Mouse (Mus musculus) G1E (cell line): ENCODE data around the gene Ror2. TPM values are rescaled to one million over a fixed set of nuclear protein-coding genes. Genes with fewer than 3 reads are reported as not detected.
A peak's percentile ranks its signal among the peaks of the same experiment; 100 is the strongest.

Source experiments
- ATAC-seq: 2 replicates; pipeline ENCODE4 v1.8.0; 2016; ENCODE audit warnings: mild to moderate bottlenecking; ENCODE audit not compliant: insufficient number of reproducible peaks, poor library complexity, low FRiP score, severe bottlenecking; ENCODE audit errors: extremely low read depth
- DNase-seq: peaks from one replicate; pipeline ENCODE4 v3.0.0; 2012; ENCODE audit warnings: low spot score
- H3K27me3 ChIP-seq: 2 replicates; pipeline ENCODE4 v1.6.1; 2012; ENCODE audit warnings: mild to moderate bottlenecking, low read length, inconsistent platforms; ENCODE audit not compliant: insufficient read depth
- H3K36me3 ChIP-seq: replicated peaks from 2 replicates; pipeline ENCODE3; 2012; ENCODE audit warnings: mild to moderate bottlenecking, inconsistent platforms
- H3K4me1 ChIP-seq: 2 replicates; pipeline ENCODE4 v1.6.1; 2012; ENCODE audit warnings: low read depth, low read length, inconsistent platforms, mixed read lengths; ENCODE audit not compliant: insufficient read depth
- H3K4me3 ChIP-seq: 2 replicates; pipeline ENCODE4 v1.5.1; 2012; ENCODE audit warnings: low read depth, mild to moderate bottlenecking, inconsistent platforms, low read length, moderate library complexity, mixed read lengths
- H3K9me3 ChIP-seq: replicated peaks from 2 replicates; pipeline ENCODE4 v1.6.1; 2012; ENCODE audit warnings: inconsistent platforms
- CTCF ChIP-seq: IDR thresholded peaks from 2 replicates; pipeline ENCODE4 v1.5.1; 2012; ENCODE audit warnings: low read depth, low read length, inconsistent platforms, mixed read lengths
- GATA1 ChIP-seq: IDR thresholded peaks from 2 replicates; pipeline ENCODE4 v1.6.1; 2012; ENCODE audit warnings: borderline replicate concordance, low read length, inconsistent platforms, mixed read lengths
- GATA2 ChIP-seq: IDR thresholded peaks from 2 replicates; pipeline ENCODE4 v1.6.1; 2012; ENCODE audit warnings: low read depth, low read length, inconsistent platforms, borderline replicate concordance
- POLR2AphosphoS5 ChIP-seq: IDR thresholded peaks from 2 replicates; pipeline ENCODE4 v1.6.1; 2012; ENCODE audit warnings: low read depth, low read length, inconsistent platforms; ENCODE audit not compliant: insufficient replicate concordance
- TAL1 ChIP-seq: conservative IDR thresholded peaks from 2 replicates; pipeline ENCODE4 v1.6.1; 2012; ENCODE audit warnings: low read depth, low read length, inconsistent platforms, mixed read lengths
- polyA plus RNA-seq: library from polyadenylated mRNA; stranded (reverse); fragments of >175 nt; gene quantifications from 2 replicates; pipeline ENCODE4 v1.2.3, GENCODE M21; 2012
- total RNA-seq, 2 experiments: library from RNA; stranded (forward) in 1 of 2; stranded (reverse) in 1 of 2; fragments of 200-1000 nt in 1 of 2; fragments of >200 nt in 1 of 2; fragmentation: Nextera tagmentation in 1 of 2; gene quantifications; 2 replicates each; pipeline ENCODE4 v1.2.3; 2014 to 2017

Gene Ror2
- total and polyA plus RNA-seq, 3 experiments: not detected

- TF ChIP-seq GATA1 (no peak), POLR2AphosphoS5 (no peak), TAL1 (no peak), CTCF (no peak), GATA2 (no peak)
- Histone ChIP-seq H3K36me3 (no peaks in the 10 kb centered on the region), H3K4me1 (no peaks in the 10 kb centered on the region), H3K9me3 (peaks cover 80% of the 10 kb centered on the region), H3K4me3 (no peak overlapping the region), H3K27me3 (no peaks in the 10 kb centered on the region)
- DNase-seq (no peak), ATAC-seq (no peak)
Observed at GRCm38 (mm10) chr13:53122085-53122484, 163.8 kb downstream of the Ror2 start.

DNA sequence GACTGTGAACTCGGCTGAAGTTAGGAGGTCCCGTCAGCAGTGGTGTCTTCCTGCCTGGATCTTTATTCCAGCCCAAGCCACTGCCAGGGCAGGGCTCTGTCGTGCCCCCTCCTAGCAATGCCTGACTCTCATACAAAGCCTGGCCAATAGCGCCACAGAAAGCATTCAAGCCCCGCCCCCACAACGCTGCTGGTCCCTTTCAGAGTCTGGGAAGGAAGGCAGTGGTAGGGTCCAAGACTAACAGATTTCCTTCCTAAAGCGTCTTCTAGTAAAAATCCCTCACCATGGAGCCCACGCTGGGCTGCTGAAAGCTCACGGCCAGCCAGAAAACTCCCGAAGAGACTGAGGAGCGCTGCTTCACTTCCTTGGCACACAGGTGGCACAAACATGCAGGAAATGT lies 165.0 kb downstream of the Ror2 start:
- Histone ChIP-seq H3K4me3 (no peak overlapping the region), H3K27me3 (no peaks in the 10 kb centered on the region), H3K4me1 (no peaks in the 10 kb centered on the region), H3K9me3 (peaks cover 81% of the 10 kb centered on the region), H3K36me3 (no peaks in the 10 kb centered on the region)
- ATAC-seq: no peak
- TF ChIP-seq CTCF: no peak
- no peak for TF ChIP-seq TAL1
- no peak for TF ChIP-seq GATA1
- no peak for TF ChIP-seq GATA2
- TF ChIP-seq POLR2AphosphoS5: no peak
- DNase-seq: no peak

DNA sequence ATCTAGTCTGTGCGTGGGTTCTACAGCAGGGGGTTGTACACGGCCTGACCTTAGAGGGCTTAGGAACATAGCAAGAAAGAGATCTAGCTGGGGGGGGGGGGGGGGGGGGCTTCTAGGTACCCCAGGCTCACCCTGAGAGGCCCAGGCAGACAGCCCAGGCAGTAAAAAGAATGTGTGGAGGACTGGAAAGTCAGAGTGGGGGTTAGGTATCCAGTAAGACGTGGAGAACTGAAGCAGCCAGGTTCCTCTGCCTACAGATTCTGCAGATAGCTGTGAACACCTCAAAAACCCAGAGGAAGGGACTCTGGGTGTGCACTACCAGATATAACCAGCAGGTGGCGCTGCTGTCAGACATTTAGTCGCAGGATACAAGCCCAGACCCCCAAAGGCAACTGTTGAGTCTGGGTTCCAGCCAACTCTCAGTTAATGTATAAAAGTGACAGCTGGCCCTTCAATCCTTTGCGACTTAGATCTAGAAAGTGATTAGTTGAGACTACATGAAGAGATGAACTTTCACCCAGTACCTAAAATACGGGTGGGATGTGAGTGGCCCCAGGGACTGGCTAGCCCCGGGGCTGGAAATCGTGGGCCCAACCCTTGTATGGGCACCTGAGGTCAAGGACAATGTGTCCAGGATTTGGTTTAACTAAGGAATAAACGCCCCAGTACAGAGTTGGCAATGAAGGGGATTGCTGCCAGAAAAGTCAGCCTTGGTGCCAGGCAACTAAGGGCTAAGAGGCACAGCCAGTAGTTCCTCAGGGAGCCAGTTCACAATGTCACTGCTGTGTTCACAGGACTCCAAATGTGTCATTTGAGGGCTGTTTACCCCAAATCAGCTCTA lies 166.1 kb downstream of the Ror2 start:
- no peak overlapping the region for H3K4me3 ChIP-seq
- no peaks in the 10 kb centered on the region for H3K36me3 ChIP-seq
- H3K9me3 ChIP-seq: peaks cover 78% of the 10 kb centered on the region
- DNase-seq: no peak
- TF ChIP-seq TAL1: no peak
- TF ChIP-seq GATA1: no peak
- no peak for TF ChIP-seq POLR2AphosphoS5
- TF ChIP-seq CTCF: no peak
- no peak for TF ChIP-seq GATA2
- no peak for ATAC-seq
- H3K4me1 ChIP-seq: no peaks in the 10 kb centered on the region
- H3K27me3 ChIP-seq: no peaks in the 10 kb centered on the region

GRCm38 (mm10) chr13:53118398-53118797 lies 167.5 kb downstream of the Ror2 start:
- TF ChIP-seq GATA2: no peak
- no peak for TF ChIP-seq TAL1
- TF ChIP-seq GATA1: no peak
- TF ChIP-seq POLR2AphosphoS5: no peak
- TF ChIP-seq CTCF: no peak
- Histone ChIP-seq H3K4me3 (peak overlapping the region; percentile 7; the same call in 1 of the 2 replicates), H3K27me3 (no peaks in the 10 kb centered on the region), H3K4me1 (no peaks in the 10 kb centered on the region), H3K36me3 (no peaks in the 10 kb centered on the region), H3K9me3 (peaks cover 84% of the 10 kb centered on the region)
- DNase-seq: no peak
- ATAC-seq: no peak

- H3K27me3 ChIP-seq: no peaks in the 10 kb centered on the region
- H3K36me3 ChIP-seq: no peaks in the 10 kb centered on the region
- no peak overlapping the region for H3K4me3 ChIP-seq
- DNase-seq (no peak), ATAC-seq (no peak)
- TF ChIP-seq GATA1: no peak
- TF ChIP-seq POLR2AphosphoS5: no peak
- no peak for TF ChIP-seq CTCF
- TF ChIP-seq TAL1: no peak
- TF ChIP-seq GATA2: no peak
- H3K9me3 ChIP-seq: peaks cover 81% of the 10 kb centered on the region
- H3K4me1 ChIP-seq: no peaks in the 10 kb centered on the region
Observed at GRCm38 (mm10) chr13:53117921-53118320, 168.0 kb downstream of the Ror2 start.

GRCm38 (mm10) chr13:53110249-53110578 lies 175.7 kb downstream of the Ror2 start:
- TF ChIP-seq CTCF: no peak
- TF ChIP-seq GATA1: no peak
- TF ChIP-seq POLR2AphosphoS5: no peak
- TF ChIP-seq GATA2: no peak
- DNase-seq: no peak
- peaks cover 83% of the 10 kb centered on the region for H3K9me3 ChIP-seq
- H3K4me1 ChIP-seq: no peaks in the 10 kb centered on the region
- no peak for ATAC-seq
- H3K27me3 ChIP-seq: no peaks in the 10 kb centered on the region; the same call in 1 of the 2 replicates
- H3K4me3 ChIP-seq: peak overlapping the region; percentile 13; the same call in 1 of the 2 replicates
- no peaks in the 10 kb centered on the region for H3K36me3 ChIP-seq
